Mouse (Mus musculus): Measurements from ENCODE around the gene Zwint. TPM values are rescaled to one million over a fixed set of nuclear protein-coding genes. Genes with fewer than 3 reads are reported as not detected.

The Zwint gene
- 210 and 231 TPM in 2 replicates for polyA plus RNA-seq (2015; fragmentation: Nextera tagmentation; extraction: Ambion mirVana)

GRCm38 (mm10) chr10:72654270-72655016 is at the start of gene Zwint:
Zwint (plus strand) TSS chr10:72654845.
- H3K9ac ChIP-seq (ENCODE audit: low read length), result peak within 1 kb of the TSS; percentile 89
- peak; percentile 99 for ATAC-seq (replicated peaks; ENCODE audit: extremely low read depth, insufficient read depth, low FRiP score)
- no peaks in the 10 kb centered on the region for H3K9me3 ChIP-seq (replicated peaks; ENCODE audit: control insufficient read depth, low read length)
- no peaks in the 10 kb centered on the region for H3K27me3 ChIP-seq (ENCODE audit: control insufficient read depth, insufficient read depth, low read length)
- H3K4me1 ChIP-seq (ENCODE audit: control insufficient read depth, insufficient read depth, low read length), result peaks cover 15% of the 10 kb centered on the region
- peak within 1 kb of the TSS; percentile 81 for H3K4me3 ChIP-seq (ENCODE audit: low read length)
- H3K36me3 ChIP-seq (ENCODE audit: control insufficient read depth, insufficient read depth), result peaks cover 21% of the 10 kb centered on the region
- WGBS, result 2% methylated on average over 36 of the region's 36 CpGs
- H3K4me2 ChIP-seq (ENCODE audit: low read depth, low read length), result peak within 1 kb of the TSS; percentile 72
- peak within 1 kb of the TSS; percentile 94 for H3K27ac ChIP-seq (ENCODE audit: low read length)

- Histone ChIP-seq H3K36me3 (ENCODE audit: control insufficient read depth, insufficient read depth) (no peaks in the 10 kb centered on the region), H3K4me2 (ENCODE audit: low read depth, low read length) (no peak overlapping the region), H3K9ac (ENCODE audit: low read length) (no peak overlapping the region), H3K27me3 (ENCODE audit: control insufficient read depth, insufficient read depth, low read length) (no peaks in the 10 kb centered on the region), H3K4me3 (ENCODE audit: low read length) (no peak overlapping the region), H3K9me3 (replicated peaks; ENCODE audit: control insufficient read depth, low read length) (peaks cover 4% of the 10 kb centered on the region; the same call in 1 of the 2 replicates), H3K4me1 (ENCODE audit: control insufficient read depth, insufficient read depth, low read length) (no peaks in the 10 kb centered on the region), H3K27ac (ENCODE audit: low read length) (no peak overlapping the region)
- WGBS, result 67% methylated on average over 5 of the region's 5 CpGs
- ATAC-seq (replicated peaks; ENCODE audit: extremely low read depth, insufficient read depth, low FRiP score), result no peak
Observed at GRCm38 (mm10) chr10:72613125-72613915, 41.3 kb upstream of the Zwint start.

- no peak for ATAC-seq (replicated peaks; ENCODE audit: extremely low read depth, insufficient read depth, low FRiP score)
- WGBS, result 79% methylated on average over 2 of the region's 2 CpGs
Observed at GRCm38 (mm10) chr10:72616153-72616552, 38.5 kb upstream of the Zwint start.

GRCm38 (mm10) chr10:72620527-72620926 is 34.1 kb upstream of the Zwint start:
- no peak for ATAC-seq (replicated peaks; ENCODE audit: extremely low read depth, insufficient read depth, low FRiP score)
- Histone ChIP-seq H3K36me3 (ENCODE audit: control insufficient read depth, insufficient read depth) (no peaks in the 10 kb centered on the region), H3K4me3 (ENCODE audit: low read length) (no peak overlapping the region), H3K9ac (ENCODE audit: low read length) (no peak overlapping the region), H3K4me2 (ENCODE audit: low read depth, low read length) (no peak overlapping the region), H3K4me1 (ENCODE audit: control insufficient read depth, insufficient read depth, low read length) (no peaks in the 10 kb centered on the region), H3K9me3 (replicated peaks; ENCODE audit: control insufficient read depth, low read length) (peaks cover 3% of the 10 kb centered on the region; the same call in 1 of the 2 replicates), H3K27ac (ENCODE audit: low read length) (no peak overlapping the region), H3K27me3 (ENCODE audit: control insufficient read depth, insufficient read depth, low read length) (no peaks in the 10 kb centered on the region)
- WGBS, result 54% methylated on average over 2 of the region's 2 CpGs

More at GRCm38 (mm10) chr10:72616153-72616552, 38.5 kb upstream of the Zwint start:
- Histone ChIP-seq H3K36me3 (ENCODE audit: control insufficient read depth, insufficient read depth) (no peaks in the 10 kb centered on the region), H3K27me3 (ENCODE audit: control insufficient read depth, insufficient read depth, low read length) (no peaks in the 10 kb centered on the region), H3K9ac (ENCODE audit: low read length) (no peak overlapping the region), H3K9me3 (replicated peaks; ENCODE audit: control insufficient read depth, low read length) (peaks cover 4% of the 10 kb centered on the region; the same call in 1 of the 2 replicates), H3K4me2 (ENCODE audit: low read depth, low read length) (no peak overlapping the region), H3K4me3 (ENCODE audit: low read length) (no peak overlapping the region), H3K27ac (ENCODE audit: low read length) (no peak overlapping the region), H3K4me1 (ENCODE audit: control insufficient read depth, insufficient read depth, low read length) (no peaks in the 10 kb centered on the region)

- no peak overlapping the region for H3K9ac ChIP-seq (ENCODE audit: low read length)
- no peaks in the 10 kb centered on the region for H3K4me1 ChIP-seq (ENCODE audit: control insufficient read depth, insufficient read depth, low read length)
- ATAC-seq (replicated peaks; ENCODE audit: extremely low read depth, insufficient read depth, low FRiP score), result no peak
- no peaks in the 10 kb centered on the region for H3K27me3 ChIP-seq (ENCODE audit: control insufficient read depth, insufficient read depth, low read length)
- H3K36me3 ChIP-seq (ENCODE audit: control insufficient read depth, insufficient read depth), result no peaks in the 10 kb centered on the region
- H3K27ac ChIP-seq (ENCODE audit: low read length), result no peak overlapping the region
- WGBS, result 28% methylated on average over 8 of the region's 8 CpGs
- no peak overlapping the region for H3K4me3 ChIP-seq (ENCODE audit: low read length)
- H3K4me2 ChIP-seq (ENCODE audit: low read depth, low read length), result no peak overlapping the region
- H3K9me3 ChIP-seq (replicated peaks; ENCODE audit: control insufficient read depth, low read length), result no peaks in the 10 kb centered on the region
Observed at GRCm38 (mm10) chr10:72623561-72623960, 31.1 kb upstream of the Zwint start.

GRCm38 (mm10) chr10:72634125-72634524 is 20.5 kb upstream of the Zwint start:
- H3K9ac ChIP-seq (ENCODE audit: low read length), result no peak overlapping the region
- no peaks in the 10 kb centered on the region for H3K4me1 ChIP-seq (ENCODE audit: control insufficient read depth, insufficient read depth, low read length)
- H3K9me3 ChIP-seq (replicated peaks; ENCODE audit: control insufficient read depth, low read length), result no peaks in the 10 kb centered on the region
- 17% methylated on average over 5 of the region's 5 CpGs for WGBS
- no peak for ATAC-seq (replicated peaks; ENCODE audit: extremely low read depth, insufficient read depth, low FRiP score)
- no peaks in the 10 kb centered on the region for H3K36me3 ChIP-seq (ENCODE audit: control insufficient read depth, insufficient read depth)
- H3K4me3 ChIP-seq (ENCODE audit: low read length), result no peak overlapping the region
- H3K4me2 ChIP-seq (ENCODE audit: low read depth, low read length), result no peak overlapping the region
- H3K27me3 ChIP-seq (ENCODE audit: control insufficient read depth, insufficient read depth, low read length), result no peaks in the 10 kb centered on the region
- H3K27ac ChIP-seq (ENCODE audit: low read length), result no peak overlapping the region

- no peak for ATAC-seq (replicated peaks; ENCODE audit: extremely low read depth, insufficient read depth, low FRiP score)
- 60% methylated on average over 6 of the region's 6 CpGs for WGBS
Observed at GRCm38 (mm10) chr10:72650867-72651266, 3.8 kb upstream of the Zwint start.

GRCm38 (mm10) chr10:72653797-72654196 is 848 bp upstream of the Zwint start:
- Histone ChIP-seq H3K4me3 (ENCODE audit: low read length) (peak overlapping the region; percentile 81; the same call in 1 of the 2 replicates), H3K27me3 (ENCODE audit: control insufficient read depth, insufficient read depth, low read length) (no peaks in the 10 kb centered on the region), H3K36me3 (ENCODE audit: control insufficient read depth, insufficient read depth) (peaks cover 16% of the 10 kb centered on the region), H3K4me1 (ENCODE audit: control insufficient read depth, insufficient read depth, low read length) (peaks cover 15% of the 10 kb centered on the region), H3K9me3 (replicated peaks; ENCODE audit: control insufficient read depth, low read length) (no peaks in the 10 kb centered on the region), H3K4me2 (ENCODE audit: low read depth, low read length) (peak overlapping the region; percentile 72; the same call in 1 of the 2 replicates), H3K9ac (ENCODE audit: low read length) (no peak overlapping the region), H3K27ac (ENCODE audit: low read length) (no peak overlapping the region; the same call in 1 of the 2 replicates)
- ATAC-seq (replicated peaks; ENCODE audit: extremely low read depth, insufficient read depth, low FRiP score), result no peak
- 75% methylated on average over 2 of the region's 2 CpGs for WGBS

More at GRCm38 (mm10) chr10:72650867-72651266, 3.8 kb upstream of the Zwint start:
- Histone ChIP-seq H3K4me3 (ENCODE audit: low read length) (no peak overlapping the region), H3K27ac (ENCODE audit: low read length) (no peak overlapping the region), H3K36me3 (ENCODE audit: control insufficient read depth, insufficient read depth) (no peaks in the 10 kb centered on the region), H3K9me3 (replicated peaks; ENCODE audit: control insufficient read depth, low read length) (no peaks in the 10 kb centered on the region), H3K9ac (ENCODE audit: low read length) (no peak overlapping the region), H3K4me2 (ENCODE audit: low read depth, low read length) (no peak overlapping the region), H3K27me3 (ENCODE audit: control insufficient read depth, insufficient read depth, low read length) (no peaks in the 10 kb centered on the region), H3K4me1 (ENCODE audit: control insufficient read depth, insufficient read depth, low read length) (peaks cover 8% of the 10 kb centered on the region)
